Mouse (Mus musculus) layer of hippocampus, adult 18-20 months (tissue): ENCODE data around the gene Erbb2. TPM values are rescaled to one million over a fixed set of nuclear protein-coding genes. Genes with fewer than 3 reads are reported as not detected.

Source experiments
- DNase-seq, 2 experiments: peaks; one replicate each; pipeline ENCODE4 v3.0.0; 2022; ENCODE audit warnings: low spot score in 2 of 2
- total RNA-seq, 2 experiments: library from RNA; stranded (reverse); gene quantifications; 2 replicates each; pipeline ENCODE4 v1.2.3; 2021

Erbb2 gene
- total RNA-seq, 2 experiments from 2014 or later: 1.4 to 1.9 TPM

- no peak for DNase-seq
Observed at GRCm38 (mm10) chr11:98479940-98480497, 67.7 kb downstream of the Erbb2 start.

- DNase-seq: no peak
Observed at GRCm38 (mm10) chr11:98481231-98481630, 69.0 kb downstream of the Erbb2 start.

GRCm38 (mm10) chr11:98482067-98482466 is 69.8 kb downstream of the Erbb2 start:
- no peak for DNase-seq

- DNase-seq: no peak
Observed at GRCm38 (mm10) chr11:98485749-98486148, 73.5 kb downstream of the Erbb2 start.

Other genes starting within 250 kb of the Erbb2 start
- gene Med1, start 219.2 kb upstream of the Erbb2 start, total RNA-seq: 10 to 100 TPM; 45.3 to 48.4 TPM
- gene Cdk12, start 209.4 kb upstream of the Erbb2 start, total RNA-seq: 10 to 100 TPM; 35.9 to 37.9 TPM
- 100 to 1,000 TPM; 158 to 159 TPM for gene Neurod2, start 82.8 kb upstream of the Erbb2 start, total RNA-seq
- gene Ppp1r1b, start 64.1 kb upstream of the Erbb2 start, total RNA-seq: 10 to 100 TPM; 59.9 to 65.4 TPM
- 10 to 100 TPM; 35.3 to 36.7 TPM for gene Stard3, start 54.1 kb upstream of the Erbb2 start, total RNA-seq
- gene Tcap, start 28.7 kb upstream of the Erbb2 start, total RNA-seq: under 1 TPM; 0.92 to 0.96 TPM
- gene Pnmt, start 26.0 kb upstream of the Erbb2 start, total RNA-seq: under 1 TPM in 1 of 2 experiments, not detected in 1; 0.37 TPM
- gene Pgap3, start 12.0 kb upstream of the Erbb2 start, total RNA-seq: 1 to 10 TPM; 8.7 to 9.1 TPM
- 10 to 100 TPM; 83.0 to 95.4 TPM for gene Mien1, start 26.5 kb downstream of the Erbb2 start, total RNA-seq
- 1 to 10 TPM; 1.2 to 2.1 TPM for gene Grb7, start 33.9 kb downstream of the Erbb2 start, total RNA-seq
- not detected for gene Ikzf3, start 133.6 kb downstream of the Erbb2 start, total RNA-seq
- gene Zpbp2, start 138.6 kb downstream of the Erbb2 start, total RNA-seq: not detected
- 10 to 100 TPM; 59.2 to 60.6 TPM for gene Ormdl3, start 174.9 kb downstream of the Erbb2 start, total RNA-seq
- not detected for gene Lrrc3c, start 185.8 kb downstream of the Erbb2 start, total RNA-seq
- 10 to 100 TPM; 11.6 to 11.8 TPM for gene Gm12355, start 213.2 kb downstream of the Erbb2 start, total RNA-seq
- gene Gsdma3, start 213.9 kb downstream of the Erbb2 start, total RNA-seq: not detected
- gene Gsdma2, start 234.3 kb downstream of the Erbb2 start, total RNA-seq: not detected